Mouse (Mus musculus) neural tube, embryonic 10.5 days (tissue): ENCODE results near the gene Josd2.

ENCODE experiments used
- DNase-seq: peaks from one replicate; pipeline ENCODE4 v3.0.0-alpha.2; 2017; ENCODE audit warnings: low spot score; ENCODE audit errors: extremely low spot score

Gene Josd2

DNA sequence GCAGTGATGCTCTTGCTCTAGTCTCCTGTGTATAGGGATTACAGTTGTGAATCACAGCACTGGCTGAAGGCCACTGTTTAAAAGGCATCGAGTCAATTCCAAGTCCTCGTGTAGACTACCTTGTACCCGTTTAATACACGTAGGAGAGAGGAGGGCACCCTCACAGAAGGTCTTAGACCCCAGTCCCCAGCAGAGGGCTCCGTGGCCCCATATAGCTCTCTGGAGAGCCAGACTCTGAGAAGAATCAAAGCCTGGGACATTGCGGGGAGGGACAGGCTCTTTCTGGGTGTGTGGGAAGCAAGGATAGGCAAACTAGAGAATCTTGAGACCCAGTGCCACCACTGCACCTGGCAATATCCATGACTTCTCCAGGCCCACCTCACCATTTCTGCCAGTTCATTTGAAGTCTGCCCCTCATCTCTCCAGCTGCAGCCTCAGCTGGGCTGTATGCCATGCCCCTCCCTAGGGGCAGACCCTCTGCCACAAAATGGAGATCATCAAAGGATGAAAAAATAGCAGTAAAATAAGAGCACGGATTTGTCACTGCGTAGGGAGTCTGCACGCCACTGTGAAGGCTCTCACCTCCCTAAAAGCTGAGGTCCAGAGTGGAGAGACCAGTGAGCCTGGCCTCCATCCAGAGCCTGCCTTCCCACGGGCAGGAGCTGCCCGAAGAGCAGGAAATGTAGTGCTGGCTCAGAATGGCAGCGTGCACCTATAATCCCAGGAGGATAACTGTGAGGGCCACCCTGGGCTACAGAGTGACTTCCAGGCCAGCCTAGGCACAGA, 21.5 kb upstream of the Josd2 start:
- DNase-seq, result no peak

DNA sequence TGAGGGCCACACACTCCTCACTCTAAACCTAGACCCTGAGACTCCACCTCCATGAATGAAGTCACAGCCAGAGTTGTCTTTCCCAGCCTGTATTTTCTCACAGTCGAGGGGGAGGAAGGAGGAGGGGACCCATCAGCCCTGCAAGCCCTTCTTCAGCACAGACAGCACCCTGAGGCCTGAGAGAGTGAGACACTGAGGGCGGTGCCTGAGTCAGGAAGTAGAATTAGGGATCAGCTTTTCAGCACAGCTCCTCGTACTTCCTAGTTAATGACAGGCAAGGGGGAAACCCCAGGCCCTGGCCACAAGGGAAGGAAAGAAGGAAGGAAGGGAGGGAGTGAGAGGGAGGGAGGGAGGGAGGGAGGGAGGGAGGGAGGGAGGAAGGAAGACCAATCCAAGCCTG, 14.5 kb upstream of the Josd2 start:
- DNase-seq, result no peak

DNA sequence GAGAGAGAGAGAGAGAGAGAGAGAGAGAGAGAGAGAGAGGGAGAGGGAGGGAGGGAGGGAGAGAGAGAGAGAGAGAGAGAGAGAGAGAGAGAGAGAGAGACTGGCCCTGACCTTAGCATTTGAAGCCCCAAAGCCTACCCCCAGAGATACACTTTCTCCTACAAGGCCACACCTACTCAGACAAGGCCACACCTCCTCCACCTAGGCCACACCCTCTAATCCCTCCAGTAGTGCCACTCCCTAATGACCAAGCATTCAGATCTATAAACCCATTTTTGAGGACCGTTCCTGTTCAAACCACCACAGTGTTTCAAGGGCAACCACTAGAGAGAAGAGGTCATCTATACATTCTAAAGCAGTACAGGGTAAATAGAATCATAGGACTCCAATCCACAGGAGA, 11.5 kb upstream of the Josd2 start:
- no peak for DNase-seq

DNA sequence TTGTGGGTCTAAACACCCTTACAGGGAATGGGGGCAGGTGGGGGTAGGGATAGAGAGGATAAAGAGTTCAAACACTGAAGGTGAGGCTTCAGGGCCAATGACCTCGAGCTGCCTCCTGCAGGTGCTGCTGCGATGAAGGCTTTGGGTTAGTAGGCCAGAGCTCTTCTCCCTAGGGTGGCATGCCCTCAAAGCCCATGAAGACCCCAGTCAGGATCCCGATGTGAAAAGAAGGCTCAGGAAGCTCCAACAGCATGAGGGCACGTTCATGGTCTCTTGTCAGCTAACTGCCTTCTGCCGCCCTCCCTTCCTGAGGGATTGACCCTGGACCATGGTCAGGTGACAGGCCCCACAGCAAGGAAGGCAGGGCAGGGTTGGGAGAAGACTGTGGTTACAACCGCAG, 7.7 kb upstream of the Josd2 start:
- no peak for DNase-seq

DNA sequence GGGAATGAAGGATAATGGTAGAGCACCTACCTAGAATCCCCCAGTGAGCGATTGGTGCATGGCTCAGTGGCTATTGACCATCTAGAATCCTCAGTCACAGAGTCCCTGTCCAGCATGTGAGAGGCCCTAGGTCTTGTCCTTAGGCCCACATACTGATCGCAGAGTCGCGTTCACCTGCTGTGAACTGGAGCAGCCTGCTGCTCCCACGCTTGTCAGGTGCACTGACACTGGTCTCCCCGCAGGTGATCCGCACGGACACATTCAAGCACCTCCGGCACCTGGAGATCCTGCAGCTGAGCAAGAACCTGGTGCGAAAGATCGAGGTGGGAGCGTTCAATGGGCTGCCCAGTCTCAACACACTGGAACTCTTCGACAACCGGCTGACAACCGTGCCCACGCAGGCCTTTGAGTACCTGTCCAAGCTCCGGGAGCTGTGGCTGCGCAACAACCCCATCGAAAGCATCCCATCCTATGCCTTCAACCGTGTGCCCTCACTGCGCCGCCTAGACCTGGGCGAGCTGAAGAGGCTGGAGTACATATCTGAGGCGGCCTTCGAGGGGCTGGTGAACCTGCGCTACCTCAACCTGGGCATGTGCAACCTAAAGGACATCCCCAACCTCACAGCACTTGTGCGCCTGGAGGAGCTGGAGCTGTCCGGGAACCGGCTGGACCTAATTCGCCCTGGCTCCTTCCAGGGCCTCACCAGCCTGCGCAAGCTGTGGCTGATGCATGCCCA, 6.8 kb upstream of the Josd2 start:
- DNase-seq, result no peak

DNA sequence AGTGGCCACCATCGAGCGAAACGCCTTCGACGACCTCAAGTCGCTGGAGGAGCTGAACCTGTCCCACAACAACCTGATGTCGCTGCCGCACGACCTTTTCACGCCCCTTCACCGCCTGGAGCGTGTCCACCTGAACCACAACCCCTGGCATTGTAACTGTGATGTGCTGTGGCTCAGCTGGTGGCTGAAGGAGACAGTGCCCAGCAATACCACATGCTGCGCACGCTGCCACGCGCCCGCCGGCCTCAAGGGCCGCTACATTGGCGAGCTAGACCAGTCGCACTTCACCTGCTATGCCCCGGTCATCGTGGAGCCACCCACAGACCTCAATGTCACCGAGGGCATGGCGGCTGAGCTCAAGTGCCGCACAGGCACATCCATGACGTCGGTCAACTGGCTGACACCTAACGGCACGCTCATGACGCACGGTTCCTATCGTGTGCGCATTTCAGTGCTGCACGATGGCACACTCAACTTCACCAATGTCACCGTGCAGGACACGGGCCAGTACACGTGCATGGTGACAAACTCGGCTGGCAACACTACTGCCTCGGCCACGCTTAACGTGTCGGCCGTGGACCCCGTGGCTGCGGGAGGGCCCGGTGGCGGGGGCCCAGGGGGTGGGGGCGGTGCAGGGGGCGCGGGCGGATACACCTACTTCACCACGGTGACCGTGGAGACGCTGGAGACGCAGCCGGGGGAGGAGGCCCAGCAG, 6.1 kb upstream of the Josd2 start:
- no peak for DNase-seq

DNA sequence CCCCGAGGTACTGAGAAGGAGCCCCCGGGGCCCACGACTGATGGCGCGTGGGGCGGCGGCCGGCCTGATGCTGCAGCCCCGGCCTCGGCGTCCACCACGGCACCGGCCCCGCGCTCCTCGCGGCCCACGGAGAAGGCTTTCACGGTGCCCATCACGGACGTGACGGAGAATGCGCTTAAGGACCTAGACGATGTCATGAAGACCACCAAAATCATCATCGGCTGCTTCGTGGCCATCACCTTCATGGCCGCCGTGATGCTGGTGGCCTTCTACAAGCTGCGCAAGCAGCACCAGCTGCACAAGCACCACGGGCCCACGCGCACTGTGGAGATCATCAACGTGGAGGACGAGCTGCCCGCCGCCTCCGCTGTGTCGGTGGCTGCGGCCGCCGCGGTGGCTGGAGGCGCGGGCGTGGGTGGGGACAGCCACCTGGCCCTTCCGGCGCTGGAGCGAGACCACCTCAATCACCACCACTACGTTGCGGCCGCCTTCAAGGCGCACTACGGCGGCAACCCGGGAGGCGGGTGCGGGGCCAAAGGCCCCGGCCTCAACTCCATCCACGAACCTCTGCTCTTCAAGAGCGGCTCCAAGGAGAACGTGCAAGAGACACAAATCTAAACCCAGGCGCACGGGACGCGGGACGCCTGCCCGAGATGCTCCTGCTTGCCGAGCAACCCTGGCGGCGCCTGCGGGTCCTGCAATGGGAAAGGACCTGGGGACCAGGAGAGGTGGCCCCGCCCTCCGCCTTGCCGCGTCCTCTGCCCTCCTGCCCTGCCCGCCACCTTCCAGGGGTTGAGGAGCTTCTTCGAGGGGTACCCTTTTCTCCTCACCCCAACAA, 5.3 kb upstream of the Josd2 start:
- peak; percentile 74 for DNase-seq

DNA sequence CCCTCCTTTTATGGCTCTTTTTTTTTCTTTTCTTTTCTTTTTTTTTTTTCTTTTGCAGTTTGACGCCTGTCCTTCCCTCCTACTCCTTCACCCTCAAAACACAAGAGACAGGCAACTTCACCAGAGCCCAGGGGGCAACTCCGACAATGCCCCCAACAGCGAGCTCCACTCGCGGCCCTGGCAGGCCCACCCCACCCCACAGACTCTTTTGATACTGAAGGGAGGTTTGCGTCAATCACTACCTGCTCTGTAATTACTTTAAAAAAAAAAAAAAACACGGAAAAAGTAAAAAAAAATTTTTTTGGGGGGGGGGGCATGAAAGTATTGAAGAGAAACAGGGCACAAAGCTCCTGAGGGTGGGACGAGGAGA, 4.7 kb upstream of the Josd2 start:
- no peak for DNase-seq

DNA sequence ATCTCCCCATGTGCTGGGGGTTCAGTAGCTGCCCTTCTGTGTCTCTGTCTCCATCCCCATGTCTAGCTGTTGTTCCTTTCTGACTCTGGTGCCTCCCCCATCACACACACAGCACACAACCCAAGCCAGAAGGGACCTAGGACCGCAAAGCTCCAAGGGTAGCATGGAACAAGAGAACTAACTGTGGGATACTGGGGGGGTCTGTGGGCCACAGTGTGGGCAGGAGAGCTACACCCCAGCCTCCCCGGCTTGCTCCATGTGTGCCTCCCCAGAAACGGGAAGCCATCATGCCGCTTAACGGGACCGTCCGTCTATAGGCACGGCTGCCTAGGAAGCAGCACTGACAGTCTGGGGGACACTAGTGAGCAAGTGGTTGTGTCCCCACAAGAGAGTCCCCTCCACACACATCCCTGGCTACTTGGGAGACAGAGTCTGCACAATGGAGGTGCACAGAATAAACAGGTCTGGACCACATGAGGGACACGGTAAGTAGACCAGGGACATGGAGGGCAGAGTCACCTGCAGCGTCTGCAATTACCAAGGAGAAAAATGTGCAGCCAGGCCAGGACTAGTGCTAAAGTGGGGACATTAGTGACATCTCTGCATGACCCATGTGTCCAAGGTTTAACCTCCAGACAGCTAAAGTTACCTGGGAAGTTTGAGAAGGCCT, 4.1 kb upstream of the Josd2 start:
- DNase-seq, result no peak

DNA sequence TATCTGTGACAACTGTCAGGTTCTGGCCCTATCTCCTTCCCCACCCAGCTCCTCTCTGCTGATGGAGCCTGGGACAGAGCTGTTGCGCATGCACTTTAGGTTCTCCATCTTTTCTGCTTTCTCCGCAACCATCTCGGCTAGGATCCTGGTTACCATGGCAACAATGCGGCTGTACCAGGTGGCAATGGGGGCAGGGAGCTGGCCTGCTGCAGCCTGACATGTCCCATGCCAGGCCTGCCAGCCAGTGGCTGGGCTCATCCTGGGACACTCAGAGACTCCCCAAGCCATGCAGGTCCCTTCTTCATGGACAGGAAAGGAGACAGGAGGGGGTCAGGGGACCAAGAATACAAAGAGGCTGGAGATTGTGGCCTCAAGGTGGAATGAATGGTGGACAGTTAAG, 3.3 kb upstream of the Josd2 start:
- peak; percentile 17 for DNase-seq

DNA sequence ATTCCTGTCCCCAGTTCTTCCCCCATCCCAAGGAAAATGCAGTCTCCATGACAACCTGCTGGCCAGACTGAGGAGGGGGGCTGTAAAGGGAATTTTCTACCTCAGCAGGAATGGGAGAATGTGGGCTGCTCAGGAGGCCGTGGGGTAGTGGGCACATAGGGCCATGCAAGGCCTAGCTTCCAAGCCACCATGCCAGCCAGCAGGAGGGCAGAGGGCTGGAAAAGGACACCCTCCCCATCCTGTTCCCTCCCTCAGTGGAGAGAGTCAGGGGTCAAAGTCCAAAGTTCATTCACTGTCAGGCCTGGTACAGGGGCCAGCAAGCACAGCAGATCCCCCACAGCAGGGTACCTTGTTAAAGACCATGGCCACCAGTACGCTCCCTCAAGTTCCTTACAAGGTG, 2.7 kb upstream of the Josd2 start, which contains the start of gene Aspdh:
TSS of gene Aspdh (plus strand) at position 281 of the 400 bp plus-strand sequence.
- no peak for DNase-seq

DNA sequence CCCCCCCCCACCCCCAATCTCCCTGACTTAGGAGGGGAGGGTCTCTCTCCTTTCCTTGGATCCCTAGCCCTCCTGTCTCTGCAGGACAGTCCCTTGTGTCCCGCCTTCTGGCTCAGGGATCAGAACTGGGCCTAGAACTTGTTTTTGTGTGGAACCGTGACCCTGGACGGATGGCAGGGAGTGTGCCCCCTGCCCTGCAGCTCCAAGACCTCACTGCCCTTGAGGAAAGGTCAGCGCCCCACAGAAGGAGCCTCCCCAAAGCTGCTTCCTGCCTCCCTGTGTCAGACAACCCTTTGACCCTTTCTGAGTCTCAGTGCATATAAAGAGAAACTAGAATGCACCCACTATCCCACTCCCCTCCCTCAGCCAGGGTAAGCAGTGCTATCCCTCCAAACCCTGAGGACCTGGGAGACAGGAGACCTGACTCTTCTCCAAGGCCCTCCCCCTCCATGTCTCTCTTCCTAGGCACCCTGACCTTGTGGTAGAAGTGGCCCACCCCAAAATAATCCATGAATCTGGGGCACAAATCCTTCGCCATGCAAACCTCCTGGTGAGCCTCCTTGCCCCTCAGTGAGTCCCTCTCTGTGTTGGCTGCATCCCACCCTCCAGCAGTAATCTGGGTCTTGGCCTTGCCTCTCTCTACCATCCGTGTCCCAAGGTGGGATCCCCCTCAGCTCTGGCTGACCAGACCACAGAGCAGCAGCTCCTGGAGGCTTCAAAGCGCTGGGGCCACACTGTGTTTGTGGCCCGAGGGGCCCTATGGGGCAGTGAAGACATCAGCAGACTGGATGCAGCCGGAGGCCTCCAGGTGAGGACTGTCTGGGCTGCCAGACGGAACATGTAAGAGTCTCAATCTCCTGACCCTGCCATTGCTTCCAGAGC, 1.5 kb upstream of the Josd2 start:
- no peak for DNase-seq

DNA sequence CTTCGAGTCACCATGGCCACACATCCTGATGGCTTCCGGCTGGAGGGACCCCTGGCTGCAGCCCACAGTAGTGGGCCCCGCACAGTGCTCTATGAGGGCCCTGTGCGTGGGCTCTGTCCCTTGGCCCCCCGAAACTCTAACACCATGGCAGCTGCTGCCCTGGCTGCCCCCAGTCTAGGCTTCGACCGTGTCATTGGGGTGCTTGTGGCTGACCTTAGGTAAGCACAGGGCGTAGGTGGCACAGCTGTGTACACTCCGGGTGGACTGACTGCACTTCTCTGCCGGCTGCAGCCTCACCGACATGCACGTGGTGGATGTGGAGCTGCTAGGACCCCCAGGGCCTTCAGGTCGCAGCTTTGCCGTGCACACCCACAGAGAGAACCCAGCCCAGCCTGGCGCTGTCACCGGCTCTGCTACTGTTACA, 880 bp upstream of the Josd2 start:
- DNase-seq, result no peak

DNA sequence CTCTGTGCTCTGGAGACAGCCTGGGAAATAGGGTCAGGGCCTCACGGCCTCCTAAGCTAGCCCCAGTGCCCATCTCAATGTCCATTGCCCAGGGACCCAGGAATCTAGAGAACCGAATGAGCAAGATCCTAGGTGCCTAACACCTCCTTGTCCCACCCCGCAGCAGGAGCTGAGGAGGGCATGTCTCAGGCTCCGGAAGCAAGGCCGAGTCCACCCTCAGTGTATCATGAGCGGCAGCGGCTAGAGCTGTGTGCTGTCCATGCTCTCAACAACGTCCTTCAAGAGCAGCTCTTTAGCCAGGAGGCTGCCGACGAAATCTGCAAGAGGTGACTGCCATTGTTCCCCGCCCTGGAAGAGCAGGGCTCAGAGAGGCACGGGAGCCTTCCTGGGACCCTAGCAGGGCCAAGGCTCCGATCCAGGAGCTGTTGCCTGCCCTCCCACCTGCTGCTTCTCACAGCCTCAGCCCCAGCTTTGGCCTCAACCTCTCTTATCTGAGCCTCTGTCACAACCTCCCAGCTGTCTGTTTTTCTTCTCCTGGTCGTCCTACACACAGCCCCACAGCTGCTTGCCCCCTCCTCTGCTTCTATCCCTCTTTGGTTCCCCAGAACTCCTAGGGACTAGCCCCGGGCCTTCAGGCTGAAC, 985 bp downstream of the Josd2 start:
- DNase-seq, result no peak

DNA sequence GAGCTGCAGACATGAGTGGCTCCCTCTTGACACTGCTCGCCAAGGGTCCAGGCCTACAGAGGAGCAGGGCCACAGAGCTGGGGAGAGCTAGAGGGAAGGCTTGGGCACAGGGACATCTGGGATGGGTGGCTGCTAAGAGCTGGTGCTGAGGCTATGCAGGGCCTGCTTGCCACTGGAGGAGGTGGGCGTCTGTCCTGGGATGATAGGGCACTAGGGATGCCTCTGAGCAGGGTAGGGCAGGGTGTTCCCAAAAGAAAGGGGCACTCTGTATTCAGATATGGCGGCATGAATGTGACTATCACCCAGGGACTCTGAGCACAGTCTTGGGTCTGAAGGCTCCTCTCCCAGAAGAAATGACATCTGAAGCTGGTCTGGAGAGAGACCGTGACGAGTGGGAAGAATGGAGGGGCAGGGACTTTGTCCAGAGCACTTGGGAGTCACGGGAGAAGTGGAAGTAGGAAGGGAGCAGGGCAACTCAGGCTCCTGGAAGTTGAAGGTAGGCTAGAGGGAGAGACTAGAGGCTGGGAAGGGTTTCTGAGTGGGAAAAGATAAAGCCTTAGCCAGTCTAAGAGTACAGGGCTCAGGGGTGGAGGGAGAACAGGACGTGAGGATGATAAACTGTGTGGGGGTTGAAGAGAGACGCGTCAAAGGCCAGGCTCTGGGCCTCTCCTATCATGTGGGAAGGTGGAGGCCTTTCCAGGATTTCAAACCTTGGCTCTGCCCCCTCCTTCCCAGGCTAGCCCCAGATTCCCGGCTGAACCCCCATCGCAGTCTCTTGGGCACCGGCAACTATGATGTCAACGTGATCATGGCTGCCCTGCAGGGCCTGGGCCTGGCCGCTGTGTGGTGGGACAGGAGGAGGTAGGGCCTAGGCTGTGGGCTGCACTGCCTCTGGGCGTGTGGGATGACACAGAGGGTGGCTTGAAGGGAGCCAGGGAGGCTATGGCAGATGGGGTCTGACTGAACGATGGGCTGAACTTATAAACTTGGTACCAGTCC, 2.2 kb downstream of the Josd2 start:
- no peak for DNase-seq

DNA sequence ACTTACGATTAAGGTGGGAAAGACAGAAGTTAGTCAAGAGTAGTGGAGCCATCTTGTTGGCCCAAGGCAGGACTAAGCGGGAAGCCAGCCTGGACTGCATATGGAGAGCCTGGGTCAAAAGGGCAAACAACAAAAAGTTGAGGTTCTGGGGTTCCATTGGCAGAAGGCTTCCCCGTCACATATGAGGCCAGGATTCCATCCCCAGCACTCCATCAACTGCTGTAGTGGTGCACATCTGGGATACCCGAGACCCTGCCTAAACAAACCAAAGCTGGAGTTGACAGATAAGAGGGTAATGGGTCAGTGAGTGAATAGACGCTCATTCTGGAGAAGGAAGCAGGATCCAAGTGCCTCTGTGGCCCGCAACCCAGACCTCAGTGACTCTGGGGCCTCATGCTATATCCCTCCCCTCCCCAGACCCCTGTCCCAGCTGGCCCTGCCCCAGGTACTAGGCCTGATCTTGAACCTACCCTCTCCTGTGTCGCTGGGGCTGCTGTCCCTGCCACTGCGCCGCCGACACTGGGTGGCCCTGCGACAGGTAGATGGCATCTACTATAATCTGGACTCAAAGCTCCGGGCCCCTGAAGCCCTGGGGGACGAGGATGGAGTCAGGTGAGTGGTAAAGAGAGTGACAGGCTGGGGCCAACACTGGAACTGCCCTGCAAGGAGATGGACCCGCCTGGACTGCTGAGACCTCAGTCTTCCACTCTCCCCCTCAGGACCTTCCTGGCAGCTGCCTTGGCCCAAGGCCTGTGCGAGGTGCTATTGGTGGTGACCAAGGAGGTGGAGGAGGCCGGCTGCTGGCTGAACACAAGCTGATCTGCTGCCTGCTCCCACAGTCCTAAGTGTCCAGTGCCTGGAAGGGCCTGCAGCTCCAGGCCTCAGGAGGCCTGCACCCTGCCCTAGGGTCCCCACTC, 3.2 kb downstream of the Josd2 start:
- no peak for DNase-seq
